Mouse (Mus musculus) testis, adult 2 months (tissue): ENCODE data around the gene Cx3cr1.

Experiments used
- CTCF ChIP-seq: fragments of 200-500 bp; IDR thresholded peaks from 2 replicates; pipeline ENCODE4 v1.5.1; 2012; ENCODE audit warnings: low read depth, mild to moderate bottlenecking, inconsistent platforms, low read length, moderate library complexity; ENCODE audit not compliant: control insufficient read depth, insufficient read depth, insufficient replicate concordance
- POLR2A ChIP-seq: fragments of 200-500 bp; IDR thresholded peaks from 2 replicates; pipeline ENCODE4 v1.6.1; 2012; ENCODE audit warnings: low read depth, mild to moderate bottlenecking, inconsistent platforms, low read length, moderate library complexity; ENCODE audit not compliant: control insufficient read depth

GRCm38 (mm10) chr9:120032710-120033109 lies 37.0 kb downstream of the Cx3cr1 start:
- no peak for TF ChIP-seq CTCF
- TF ChIP-seq POLR2A: no peak
